Mouse (Mus musculus) erythroblast, embryonic 14.5 days (primary cell): ENCODE data around the gene Spon2. TPM values are rescaled to one million over a fixed set of nuclear protein-coding genes. Genes with fewer than 3 reads are reported as not detected.

Source experiments
- H3K27me3 ChIP-seq: 2 replicates; pipeline ENCODE4 v1.6.1; 2012; ENCODE audit warnings: inconsistent platforms; ENCODE audit not compliant: control insufficient read depth
- H3K36me3 ChIP-seq: 2 replicates; pipeline ENCODE4 v1.6.1; 2012; ENCODE audit warnings: mild to moderate bottlenecking, inconsistent platforms; ENCODE audit not compliant: control insufficient read depth
- H3K4me1 ChIP-seq: 2 replicates; pipeline ENCODE4 v1.6.1; 2012; ENCODE audit warnings: inconsistent platforms; ENCODE audit not compliant: control insufficient read depth
- H3K4me3 ChIP-seq: replicated peaks from 2 replicates; pipeline ENCODE3; 2012; ENCODE audit warnings: moderate library complexity, mild to moderate bottlenecking, inconsistent platforms
- H3K9me3 ChIP-seq: 2 replicates; pipeline ENCODE4 v1.6.1; 2012; ENCODE audit warnings: low read length, inconsistent platforms, mixed read lengths; ENCODE audit not compliant: control insufficient read depth
- GATA1 ChIP-seq: IDR thresholded peaks from 2 replicates; pipeline ENCODE4 v1.6.1; 2012; ENCODE audit warnings: low read length, inconsistent platforms, mixed read lengths
- TAL1 ChIP-seq: IDR thresholded peaks from 3 replicates; pipeline ENCODE4 v1.6.1; 2012; ENCODE audit warnings: low read length, inconsistent platforms, mixed read lengths
- polyA plus RNA-seq: library from polyadenylated mRNA; stranded (reverse); fragments of >175 nt; gene quantifications from 2 replicates; pipeline ENCODE4 v1.2.3, GENCODE M21; 2012

Gene Spon2
- polyA plus RNA-seq, 1 experiment = 0.05 TPM

- no peak for TF ChIP-seq TAL1
- no peak for TF ChIP-seq GATA1
- Histone ChIP-seq H3K4me1 (peaks cover 67% of the 10 kb centered on the region), H3K4me3 (no peak overlapping the region), H3K36me3 (no peaks in the 10 kb centered on the region; the same call in 1 of the 2 replicates), H3K27me3 (no peaks in the 10 kb centered on the region), H3K9me3 (no peaks in the 10 kb centered on the region)
Measured at GRCm38 (mm10) chr5:33220350-33221044, 2.2 kb upstream of the Spon2 start.

- Histone ChIP-seq H3K9me3 (no peaks in the 10 kb centered on the region), H3K4me3 (no peak overlapping the region), H3K27me3 (no peaks in the 10 kb centered on the region), H3K36me3 (no peaks in the 10 kb centered on the region; the same call in 1 of the 2 replicates), H3K4me1 (peaks cover 61% of the 10 kb centered on the region)
- no peak for TF ChIP-seq TAL1
- TF ChIP-seq GATA1 = no peak
Measured at GRCm38 (mm10) chr5:33219831-33220230, 1.6 kb upstream of the Spon2 start.

- peaks cover 52% of the 10 kb centered on the region for H3K4me1 ChIP-seq
- no peaks in the 10 kb centered on the region; the same call in 1 of the 2 replicates for H3K36me3 ChIP-seq
- H3K4me3 ChIP-seq = no peak overlapping the region
- TF ChIP-seq TAL1 = no peak
- TF ChIP-seq GATA1 = no peak
- H3K9me3 ChIP-seq = no peaks in the 10 kb centered on the region
- no peaks in the 10 kb centered on the region for H3K27me3 ChIP-seq
Measured at GRCm38 (mm10) chr5:33218746-33219449, 643 bp upstream of the Spon2 start.

- H3K27me3 ChIP-seq = no peaks in the 10 kb centered on the region
- H3K4me1 ChIP-seq = peaks cover 49% of the 10 kb centered on the region
- TF ChIP-seq TAL1 = no peak
- TF ChIP-seq GATA1 = no peak
- peaks cover 4% of the 10 kb centered on the region; the same call in 1 of the 2 replicates for H3K36me3 ChIP-seq
- H3K4me3 ChIP-seq = peak overlapping the region; percentile 41
- no peaks in the 10 kb centered on the region for H3K9me3 ChIP-seq
Measured at GRCm38 (mm10) chr5:33217663-33218062, 592 bp downstream of the Spon2 start.

GRCm38 (mm10) chr5:33214723-33215122 lies 3.5 kb downstream of the Spon2 start:
- Histone ChIP-seq H3K9me3 (0 out of 2 replicates have a peak, but pooled peaks cover 3% of the 10 kb centered on the region), H3K27me3 (no peaks in the 10 kb centered on the region), H3K4me3 (no peak overlapping the region), H3K36me3 (peaks cover 4% of the 10 kb centered on the region; the same call in 1 of the 2 replicates), H3K4me1 (peaks cover 36% of the 10 kb centered on the region)
- TF ChIP-seq TAL1 (no peak), GATA1 (no peak)

GRCm38 (mm10) chr5:33211254-33211653 lies 7.0 kb downstream of the Spon2 start:
- H3K27me3 ChIP-seq = no peaks in the 10 kb centered on the region
- TF ChIP-seq GATA1 (no peak), TAL1 (no peak)

GRCm38 (mm10) chr5:33210515-33210914 lies 7.7 kb downstream of the Spon2 start:
- Histone ChIP-seq H3K4me3 (no peak overlapping the region), H3K36me3 (peaks cover 4% of the 10 kb centered on the region; the same call in 1 of the 2 replicates), H3K4me1 (peaks cover 22% of the 10 kb centered on the region), H3K9me3 (0 out of 2 replicates have a peak, but pooled peaks cover 3% of the 10 kb centered on the region), H3K27me3 (no peaks in the 10 kb centered on the region)
- TF ChIP-seq GATA1 = no peak
- TF ChIP-seq TAL1 = no peak

More at GRCm38 (mm10) chr5:33211254-33211653, 7.0 kb downstream of the Spon2 start:
- H3K4me1 ChIP-seq = peaks cover 22% of the 10 kb centered on the region
- no peak overlapping the region for H3K4me3 ChIP-seq
- 0 out of 2 replicates have a peak, but pooled peaks cover 3% of the 10 kb centered on the region for H3K9me3 ChIP-seq
- H3K36me3 ChIP-seq = peaks cover 4% of the 10 kb centered on the region; the same call in 1 of the 2 replicates

- TF ChIP-seq GATA1 (no peak), TAL1 (no peak)
- Histone ChIP-seq H3K36me3 (peaks cover 3% of the 10 kb centered on the region; the same call in 1 of the 2 replicates), H3K4me1 (peaks cover 39% of the 10 kb centered on the region), H3K9me3 (0 out of 2 replicates have a peak, but pooled peaks cover 3% of the 10 kb centered on the region), H3K27me3 (no peaks in the 10 kb centered on the region), H3K4me3 (no peak overlapping the region)
Measured at GRCm38 (mm10) chr5:33208533-33209245, 9.6 kb downstream of the Spon2 start.
